Mouse (Mus musculus) adrenal gland, adult (tissue): ENCODE results near the gene Rnf144b.
A peak's percentile ranks its signal among the peaks of the same experiment; 100 is the strongest.

ENCODE experiments used
- DNase-seq, 2 experiments: peaks; one replicate each; pipeline ENCODE4 v3.0.0; 2022 to 2023; ENCODE audit warnings: low spot score in 1 of 2; ENCODE audit not compliant: inconsistent age in 2 of 2

Rnf144b gene

GRCm38 (mm10) chr13:47121333-47121889 is 1.0 kb upstream of the Rnf144b start:
- no peak for DNase-seq

DNA sequence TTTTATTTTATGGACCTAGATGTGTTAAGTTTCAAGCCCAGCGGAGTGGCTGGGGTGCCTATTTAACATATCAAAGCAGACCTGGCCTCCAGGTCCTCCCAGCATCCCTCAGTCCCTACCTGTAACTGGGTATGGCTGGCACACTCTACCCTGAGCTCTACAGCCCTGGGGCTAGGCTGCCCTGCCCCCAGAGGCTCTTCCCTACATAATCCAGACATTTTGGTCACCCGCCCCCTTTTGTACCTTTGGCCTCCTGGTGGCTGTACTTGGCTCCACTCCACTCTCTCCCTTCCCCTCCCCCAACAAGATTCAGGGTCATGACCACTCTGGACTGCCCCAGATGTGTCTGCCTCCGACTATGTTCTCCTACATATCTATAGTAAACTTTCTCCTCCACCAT is 2.0 kb downstream of the Rnf144b start:
- no peak for DNase-seq

GRCm38 (mm10) chr13:47124986-47125385 is 2.5 kb downstream of the Rnf144b start:
- DNase-seq, result no peak

DNA sequence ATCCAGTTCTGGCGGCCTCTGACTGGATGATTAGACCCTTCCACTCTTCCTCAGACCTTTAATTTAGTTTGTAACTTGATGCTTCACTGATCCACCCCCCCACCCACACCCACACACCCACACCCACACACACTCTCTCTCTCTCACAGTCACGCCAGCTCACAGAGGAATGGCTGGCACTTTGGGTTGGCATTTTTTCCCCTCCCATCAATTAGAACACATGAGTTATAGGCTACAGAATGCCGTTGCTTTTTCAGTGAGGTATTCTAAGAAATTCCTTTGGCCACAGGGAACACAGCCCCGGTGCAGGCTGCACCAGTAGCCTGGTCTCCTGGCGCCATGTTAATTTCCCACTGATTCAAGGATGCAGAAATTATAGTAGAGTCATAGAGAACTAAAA is 3.1 kb downstream of the Rnf144b start:
- no peak for DNase-seq

DNA sequence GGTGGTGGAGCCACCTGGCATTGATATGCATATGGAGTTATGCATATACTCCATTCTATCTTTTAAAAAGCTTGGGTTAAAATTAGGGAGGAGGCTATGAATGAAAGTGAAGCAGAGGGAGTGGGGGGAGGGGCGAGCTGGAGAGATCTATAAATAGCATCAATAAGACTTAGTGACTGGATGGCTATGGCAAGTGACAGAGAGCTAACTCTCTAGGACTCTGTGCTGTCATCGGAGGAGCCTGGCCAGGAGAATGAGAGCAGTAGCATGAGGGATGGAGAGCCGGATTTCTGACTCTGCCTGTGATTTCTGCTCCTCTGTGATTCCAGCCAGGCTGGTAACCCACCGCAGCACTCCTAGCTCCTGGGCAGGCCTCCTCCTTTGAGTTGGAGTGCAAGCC is 6.6 kb downstream of the Rnf144b start:
- DNase-seq, result no peak

DNA sequence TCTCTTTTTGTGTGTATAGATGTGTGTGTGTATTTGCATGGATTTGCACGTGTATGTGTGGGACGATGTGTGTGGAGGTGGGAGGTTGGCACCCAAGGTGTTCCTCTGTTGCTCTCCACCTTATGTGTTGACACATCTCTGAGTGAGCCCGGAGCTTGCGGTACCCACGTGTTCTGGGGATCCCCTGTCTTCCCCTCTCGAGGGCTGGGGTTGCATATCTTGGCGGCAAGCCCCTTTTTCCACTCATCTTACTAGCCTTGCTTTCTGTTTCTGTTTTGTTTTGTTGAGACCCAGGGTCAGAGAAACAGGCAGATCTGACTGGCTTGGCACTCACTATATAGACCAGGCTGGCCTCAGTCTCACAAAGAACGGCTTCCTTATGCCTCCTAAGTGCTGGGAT is 10.6 kb downstream of the Rnf144b start:
- DNase-seq, result no peak

DNA sequence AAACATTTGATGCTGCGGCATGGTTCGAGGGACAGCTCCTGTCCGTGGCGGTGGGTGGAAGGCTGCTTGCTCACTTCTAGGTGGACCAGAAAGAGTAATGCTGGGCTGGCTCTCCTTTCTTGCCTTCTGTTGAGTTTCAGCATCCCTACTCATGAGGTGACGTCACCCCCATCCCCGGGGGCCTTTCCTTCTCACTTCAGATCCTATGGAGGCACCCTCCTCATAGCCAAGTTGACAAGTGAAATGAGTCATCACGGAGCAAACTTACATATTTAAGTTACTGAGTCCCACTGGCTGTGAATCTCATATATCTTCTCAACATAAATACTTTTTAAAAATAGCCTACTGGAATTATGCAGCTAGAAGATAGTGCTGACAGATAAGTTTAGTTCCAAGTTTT is 12.4 kb downstream of the Rnf144b start:
- DNase-seq, result no peak

DNA sequence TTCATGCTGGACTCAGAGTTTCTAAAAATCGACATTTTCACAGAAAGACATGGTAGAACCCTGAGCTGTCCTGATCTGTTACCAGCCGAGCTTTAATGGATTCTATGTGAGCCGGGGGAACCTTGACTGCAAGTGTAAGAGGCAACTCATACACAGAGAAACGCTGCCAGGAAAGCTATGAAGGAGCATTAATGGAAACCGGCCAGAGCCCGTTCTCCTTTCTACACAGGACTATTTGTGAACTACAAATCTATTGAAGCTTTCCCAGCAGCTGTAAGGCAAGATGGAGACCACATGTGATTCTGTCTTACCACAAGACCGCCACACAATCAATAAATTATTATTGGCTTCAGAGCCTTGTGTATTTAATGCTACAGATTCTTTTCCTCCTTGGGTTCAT is 13.3 kb downstream of the Rnf144b start:
- DNase-seq, result no peak

DNA sequence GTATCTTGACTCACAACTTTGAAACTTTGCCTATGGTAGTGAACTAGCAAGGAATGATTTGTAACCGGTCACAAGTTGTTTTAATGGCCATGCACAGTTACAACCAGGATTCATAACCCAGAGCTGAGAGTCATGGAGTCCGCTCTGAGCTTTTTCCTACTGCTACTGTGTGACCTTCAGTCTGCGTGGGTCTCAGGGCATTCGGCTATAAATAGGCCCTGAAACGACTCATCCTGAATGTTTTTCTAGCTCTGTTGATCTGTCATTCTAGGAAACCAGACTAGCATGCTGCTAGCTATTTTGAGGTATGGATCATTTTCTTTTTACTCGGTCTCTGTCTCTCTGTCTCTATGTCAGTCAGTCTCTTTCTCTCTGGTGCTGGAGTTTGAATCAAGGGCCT is 20.3 kb downstream of the Rnf144b start:
- peak in 1 of 2 experiments; percentile 40 for DNase-seq

- no peak for DNase-seq
Measured at GRCm38 (mm10) chr13:47145939-47146338, 23.5 kb downstream of the Rnf144b start.

- no peak for DNase-seq
Measured at GRCm38 (mm10) chr13:47146388-47146787, 23.9 kb downstream of the Rnf144b start.

DNA sequence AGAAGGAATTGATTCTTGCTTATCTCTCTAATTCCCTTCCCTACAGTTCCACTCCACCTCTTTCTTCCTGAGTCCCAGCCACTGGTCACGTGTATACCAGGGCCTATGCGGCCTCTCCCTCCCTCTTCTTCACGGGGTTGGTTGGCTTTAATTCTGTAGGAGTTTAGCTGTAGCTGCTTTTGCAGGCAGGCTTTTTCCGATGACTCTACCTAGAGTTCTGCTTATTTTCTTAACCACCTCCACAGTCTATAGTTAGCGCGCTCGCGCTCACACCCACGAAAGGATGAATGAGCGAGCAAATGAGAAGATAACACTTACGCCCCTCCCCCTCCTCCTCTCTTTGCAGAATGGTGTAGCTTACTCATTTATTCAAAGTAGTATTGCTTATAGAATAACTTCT is 26.1 kb downstream of the Rnf144b start:
- DNase-seq, result no peak

GRCm38 (mm10) chr13:47149993-47150392 is 27.5 kb downstream of the Rnf144b start:
- DNase-seq, result no peak

GRCm38 (mm10) chr13:47151060-47151459 is 28.6 kb downstream of the Rnf144b start:
- no peak for DNase-seq

DNA sequence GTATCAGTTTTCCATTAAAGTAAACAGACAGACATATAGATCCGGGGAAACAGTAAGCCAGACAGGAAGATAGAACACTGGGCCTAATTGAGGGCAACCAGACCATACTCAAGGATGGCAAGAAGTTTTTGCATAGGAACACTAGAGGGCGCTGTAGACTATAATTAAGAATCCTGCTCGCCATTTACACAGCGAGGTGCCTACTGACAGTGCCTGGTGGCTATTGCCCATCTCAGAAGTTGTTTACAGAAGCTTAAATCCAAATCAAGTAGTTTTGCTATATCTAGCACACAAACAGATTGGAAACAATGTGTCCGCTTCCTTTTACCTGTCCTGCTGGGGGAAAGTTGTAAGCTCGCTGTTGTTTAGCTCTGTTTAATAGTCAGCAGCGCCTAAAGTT is 29.9 kb downstream of the Rnf144b start:
- DNase-seq, result peak in 1 of 2 experiments; percentile 81

DNA sequence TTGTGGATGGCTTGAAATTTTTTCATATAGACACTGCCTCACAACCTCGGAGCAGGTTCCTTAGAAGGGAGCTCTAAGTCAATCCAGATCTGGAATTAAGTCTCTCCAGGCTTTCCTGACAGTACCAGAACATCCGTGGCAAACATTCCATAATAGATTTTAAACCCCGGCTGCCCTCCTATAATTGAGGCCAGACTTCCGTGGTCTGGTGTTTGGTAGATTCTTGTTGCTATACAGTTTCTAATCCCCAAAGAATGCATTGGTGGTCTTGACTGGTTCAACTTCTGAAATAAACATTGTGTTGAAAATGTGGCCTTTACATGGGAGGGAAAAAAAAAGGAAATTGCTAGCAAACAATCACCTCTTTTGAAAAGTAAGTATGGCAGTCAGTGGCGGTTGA is 30.8 kb downstream of the Rnf144b start:
- DNase-seq, result no peak

DNA sequence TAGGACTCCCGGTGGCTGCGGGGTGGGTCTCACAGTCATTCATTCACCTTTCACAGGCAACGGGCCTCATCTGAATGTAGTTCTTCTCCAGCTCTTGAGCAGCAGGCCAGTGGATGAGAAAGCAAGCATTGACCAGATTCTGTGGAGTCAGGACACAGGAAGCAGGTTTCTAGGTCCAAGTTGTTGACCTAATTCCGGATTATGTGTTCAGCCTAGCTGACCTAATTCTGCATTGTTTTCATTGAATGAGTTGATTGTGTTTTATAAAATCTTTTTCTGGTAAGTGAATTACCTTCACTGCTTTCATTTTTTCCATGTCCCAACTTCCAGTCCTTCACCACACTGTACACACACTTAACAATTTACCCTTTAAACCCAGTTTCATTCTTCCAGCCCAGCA is 32.4 kb downstream of the Rnf144b start:
- no peak for DNase-seq

GRCm38 (mm10) chr13:47156841-47157240 is 34.4 kb downstream of the Rnf144b start:
- DNase-seq, result no peak

DNA sequence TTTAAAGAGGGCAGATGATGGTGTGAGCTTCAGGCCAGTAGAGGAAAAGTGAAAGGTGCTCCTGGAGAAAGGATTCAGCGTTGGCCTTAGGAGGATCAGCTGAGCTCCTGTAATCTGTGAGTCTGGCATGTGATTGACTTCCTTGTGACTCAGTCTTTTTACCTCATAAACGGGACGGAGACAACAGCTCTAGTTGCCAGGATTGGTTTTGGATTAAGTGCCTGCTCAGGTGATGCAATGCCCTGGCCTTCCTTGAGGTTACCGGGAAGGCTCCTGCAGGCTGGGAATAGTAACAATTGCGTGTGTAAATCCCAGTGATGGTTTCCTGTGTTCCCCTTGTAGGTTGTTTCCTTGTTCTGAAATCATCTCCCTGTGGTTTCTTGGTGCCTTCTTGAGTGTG is 39.5 kb downstream of the Rnf144b start:
- DNase-seq, result no peak

DNA sequence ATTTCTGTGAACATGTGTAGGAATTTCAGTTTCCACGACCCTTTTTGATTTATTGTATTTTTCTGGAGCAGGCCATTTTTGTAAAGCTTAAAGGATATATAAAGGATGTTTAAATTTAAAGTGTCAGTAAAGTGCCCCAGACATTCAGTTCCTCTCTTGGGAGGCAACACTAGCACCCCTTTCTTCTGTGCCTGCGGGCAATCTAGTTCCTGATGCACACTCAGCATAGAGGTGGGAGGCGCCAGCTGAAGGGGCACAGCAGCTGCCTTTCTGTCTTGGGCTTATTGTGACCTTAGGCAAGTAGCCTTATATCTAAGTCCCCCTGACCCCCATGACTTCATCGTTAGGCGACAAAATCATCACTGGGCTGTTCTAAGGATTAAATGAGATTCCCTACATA is 42.3 kb downstream of the Rnf144b start:
- no peak for DNase-seq

DNA sequence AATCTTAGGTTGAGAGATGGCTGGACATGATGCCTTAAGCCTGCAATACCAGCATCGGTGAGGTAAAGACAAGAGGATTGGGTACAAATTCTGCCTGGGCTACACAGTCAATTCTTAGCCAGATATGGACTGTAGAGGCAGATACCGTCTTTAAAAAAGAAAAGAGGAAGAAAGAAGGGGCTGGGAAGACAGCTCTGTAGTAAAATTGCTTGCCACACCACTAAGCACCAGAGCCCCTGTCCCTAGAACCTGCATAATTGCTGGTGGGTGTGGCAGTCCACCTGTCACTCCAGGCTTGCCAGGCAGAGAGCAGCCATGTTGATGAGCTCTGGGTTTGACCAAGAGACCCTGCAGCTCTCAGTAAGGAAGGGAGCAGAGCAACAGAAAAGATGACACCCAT is 42.8 kb downstream of the Rnf144b start:
- DNase-seq, result no peak

GRCm38 (mm10) chr13:47168484-47168883 is 46.0 kb downstream of the Rnf144b start:
- DNase-seq, result no peak

DNA sequence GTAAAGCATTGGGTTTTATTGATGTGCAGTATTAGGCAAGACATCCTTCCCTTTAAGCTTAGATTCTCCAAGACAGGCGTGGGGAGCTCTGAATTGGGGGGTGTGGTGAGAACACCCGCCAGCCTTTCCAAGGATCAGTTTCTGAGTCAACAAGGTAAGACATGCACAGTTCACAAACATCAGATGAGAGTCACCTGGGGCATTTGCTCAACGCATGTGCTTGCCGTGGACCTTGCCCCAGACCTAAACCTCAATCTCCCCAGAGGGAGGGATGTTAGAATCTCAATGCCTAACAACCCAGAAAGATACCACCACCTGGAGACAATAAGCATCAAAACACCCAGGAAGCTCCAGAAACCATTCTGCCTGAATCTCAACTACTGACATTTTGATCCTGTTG is 47.6 kb downstream of the Rnf144b start:
- no peak for DNase-seq
